Mouse (Mus musculus): ENCODE measurements around the gene Gm1604a. TPM values are rescaled to one million over a fixed set of nuclear protein-coding genes. Genes with fewer than 3 reads are reported as not detected.

The Gm1604a gene
- not detected for total RNA-seq (2023)

DNA sequence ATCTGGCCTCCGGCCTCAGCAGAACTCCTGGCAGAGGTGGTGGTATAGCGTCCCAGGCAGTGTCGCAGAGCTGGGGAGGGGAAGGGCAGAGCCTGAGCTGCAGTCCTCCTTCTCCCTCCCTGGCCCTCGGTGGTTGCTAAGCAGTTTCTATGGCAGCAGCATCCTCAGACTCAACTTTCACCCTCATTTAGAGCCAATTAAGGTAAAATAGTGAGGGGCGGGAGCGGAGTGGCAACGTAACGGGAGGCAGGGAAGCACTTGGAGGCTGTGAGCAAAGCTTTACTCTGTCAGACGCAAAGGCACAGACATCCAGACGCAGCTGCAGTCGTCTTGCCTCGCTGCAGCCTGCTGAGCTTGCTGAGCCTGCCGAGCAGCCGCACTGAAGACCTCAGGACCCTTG lies at the start of gene Gm1604a:
TSS of gene Gm1604a (plus strand) at position 312 of the 400 bp plus-strand sequence.

DNA sequence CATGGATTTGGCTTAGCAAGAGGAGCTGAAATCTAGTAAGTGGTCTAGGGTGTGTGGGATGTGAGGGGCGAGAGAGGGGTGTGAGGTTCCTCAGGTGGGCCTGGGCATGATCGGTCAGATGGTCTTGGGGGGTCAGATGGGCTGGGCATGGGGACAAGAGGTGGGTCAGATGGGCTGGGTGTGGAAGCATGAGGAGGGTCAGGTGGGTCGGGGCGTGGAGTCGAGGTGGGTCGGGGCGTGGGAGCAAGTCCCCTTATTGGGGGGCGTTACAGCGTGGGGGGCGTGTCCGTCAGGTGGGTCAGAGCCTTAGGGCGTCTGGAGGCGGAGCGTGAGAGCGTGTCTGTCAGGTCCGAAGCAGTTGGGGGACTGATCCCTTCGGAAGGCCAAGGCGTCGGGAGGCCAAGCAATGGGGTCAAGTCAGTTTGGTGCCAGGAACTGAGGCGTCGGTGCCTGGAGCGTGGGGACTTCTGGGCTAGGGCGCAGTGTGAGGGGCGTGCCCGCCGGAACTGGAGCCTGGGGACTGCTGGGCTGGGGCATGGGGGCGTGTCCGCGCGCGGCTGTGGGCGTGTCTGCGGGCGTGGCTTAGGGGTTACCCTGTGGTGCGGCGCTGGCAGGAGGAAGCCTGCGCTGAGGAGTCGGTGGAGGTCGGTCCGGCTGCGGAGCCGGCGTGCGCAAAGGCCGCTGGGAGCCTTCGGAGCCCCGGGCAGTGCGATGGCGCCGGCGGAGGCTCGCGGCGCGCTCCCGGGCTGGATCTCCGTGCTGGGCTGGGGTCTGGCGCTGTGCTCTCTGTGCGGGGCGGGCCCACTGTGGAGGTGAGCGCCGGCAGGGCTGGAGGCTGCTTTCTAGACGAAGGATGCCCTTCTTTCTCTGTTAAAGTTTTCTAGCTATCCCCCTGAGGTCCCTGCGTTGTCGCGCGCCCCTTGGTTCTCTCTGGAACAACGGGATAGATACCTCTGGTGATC lies 46.8 kb upstream of the Gm1604a start, which contains the start of gene Gm49721:
TSS of gene Gm49721 (plus strand) at position 618 of the 962 bp plus-strand sequence.

Other genes with a start within 250 kb of the Gm1604a start
- gene Ezr, start 242.8 kb upstream of the Gm1604a start, total RNA-seq (2023): 329 TPM
- gene Rsph3b, start 76.9 kb upstream of the Gm1604a start, total RNA-seq (2023): 8.4 TPM
- 92.8 TPM for gene Tagap1, start 64.4 kb upstream of the Gm1604a start, total RNA-seq (2023)
- 315 TPM for gene Rnaset2b, start 54.9 kb upstream of the Gm1604a start, total RNA-seq (2023)
- gene Gm49721, start 46.7 kb upstream of the Gm1604a start, total RNA-seq (2023): 1.7 TPM
- 12.1 TPM for gene Rps6ka2, start 144.5 kb downstream of the Gm1604a start, total RNA-seq (2023)